Mouse (Mus musculus) midbrain, postnatal 0 days (tissue): Measurements from ENCODE around the gene Adat3. TPM values are rescaled to one million over a fixed set of nuclear protein-coding genes. Genes with fewer than 3 reads are reported as not detected.

Experiments used
- ATAC-seq: fragments of 200-750 bp; cut with Nextera tagmentation; 2 replicates; pipeline ENCODE4 v1.8.0; 2017; ENCODE audit warnings: moderate number of reproducible peaks, mild to moderate bottlenecking, moderate TSS enrichment, moderate library complexity; ENCODE audit not compliant: low FRiP score
- DNase-seq: peaks from one replicate; pipeline ENCODE4 v3.0.0-alpha.2; 2015; ENCODE audit warnings: low spot score
- H3K27ac ChIP-seq: fragments of 300-500 bp; sonication (generic); 2 replicates; pipeline ENCODE4 v1.5.1; 2014; ENCODE audit warnings: low read depth, mild to moderate bottlenecking, low read length, mixed read lengths
- H3K27me3 ChIP-seq: fragments of 300-500 bp; sonication (generic); 2 replicates; pipeline ENCODE4 v1.6.1; 2014; ENCODE audit warnings: low read length, control low read depth, mixed read lengths; ENCODE audit not compliant: insufficient read depth
- H3K36me3 ChIP-seq: fragments of 300-500 bp; sonication (generic); 2 replicates; pipeline ENCODE4 v1.6.1; 2014; ENCODE audit warnings: low read length, control low read depth, mixed read lengths; ENCODE audit not compliant: insufficient read depth
- H3K4me1 ChIP-seq: fragments of 300-500 bp; sonication (generic); 2 replicates; pipeline ENCODE4 v1.6.1; 2014; ENCODE audit warnings: mild to moderate bottlenecking, control low read depth, antibody characterized with exemption, low read length, mixed read lengths; ENCODE audit not compliant: insufficient read depth
- H3K4me2 ChIP-seq: fragments of 300-500 bp; sonication (generic); 2 replicates; pipeline ENCODE4 v1.6.1; 2014; ENCODE audit warnings: low read depth, mild to moderate bottlenecking, low read length, mixed read lengths; ENCODE audit not compliant: poor library complexity, severe bottlenecking
- H3K4me3 ChIP-seq: fragments of 300-500 bp; sonication (generic); 2 replicates; pipeline ENCODE4 v1.5.1; 2014; ENCODE audit warnings: low read depth, mild to moderate bottlenecking, low read length, moderate library complexity
- H3K9ac ChIP-seq: fragments of 300-500 bp; sonication (generic); replicated peaks from 2 replicates; pipeline ENCODE4 v1.6.1; 2014; ENCODE audit warnings: mild to moderate bottlenecking, low read length, moderate library complexity, mixed read lengths; ENCODE audit not compliant: poor library complexity, severe bottlenecking
- H3K9me3 ChIP-seq: fragments of 300-500 bp; sonication (generic); 2 replicates; pipeline ENCODE4 v1.6.1; 2016; ENCODE audit warnings: low read length, control low read depth
- CTCF ChIP-seq: IDR thresholded peaks from 2 replicates; pipeline ENCODE4 v1.5.1; 2016; ENCODE audit warnings: antibody characterized with exemption, mild to moderate bottlenecking
- WGBS: fragments of 180-500 bp; shearing (Covaris S2); extraction: QIAGEN DNeasy Blood & Tissue Kit; methylation state at CpG from one replicate; pipeline ENCODE4 v1.1.7; 2014; 5-methylcytosine and 5-hydroxymethylcytosine counted together
- polyA plus RNA-seq: library from polyadenylated mRNA; unstranded; fragments of >200 nt; fragmentation: Nextera tagmentation; extraction: Ambion mirVana; gene quantifications from 2 replicates; pipeline ENCODE4 v1.2.1, GENCODE M21; 2015
- total RNA-seq: library from RNA; depleted of rRNA; stranded (reverse); fragments of >200 nt; gene quantifications from 2 replicates; pipeline ENCODE4 v1.2.3, GENCODE M21; 2014

The Adat3 gene
- total and polyA plus RNA-seq, 2 experiments from 2014 or later = 4.9 to 6.2 TPM

DNA sequence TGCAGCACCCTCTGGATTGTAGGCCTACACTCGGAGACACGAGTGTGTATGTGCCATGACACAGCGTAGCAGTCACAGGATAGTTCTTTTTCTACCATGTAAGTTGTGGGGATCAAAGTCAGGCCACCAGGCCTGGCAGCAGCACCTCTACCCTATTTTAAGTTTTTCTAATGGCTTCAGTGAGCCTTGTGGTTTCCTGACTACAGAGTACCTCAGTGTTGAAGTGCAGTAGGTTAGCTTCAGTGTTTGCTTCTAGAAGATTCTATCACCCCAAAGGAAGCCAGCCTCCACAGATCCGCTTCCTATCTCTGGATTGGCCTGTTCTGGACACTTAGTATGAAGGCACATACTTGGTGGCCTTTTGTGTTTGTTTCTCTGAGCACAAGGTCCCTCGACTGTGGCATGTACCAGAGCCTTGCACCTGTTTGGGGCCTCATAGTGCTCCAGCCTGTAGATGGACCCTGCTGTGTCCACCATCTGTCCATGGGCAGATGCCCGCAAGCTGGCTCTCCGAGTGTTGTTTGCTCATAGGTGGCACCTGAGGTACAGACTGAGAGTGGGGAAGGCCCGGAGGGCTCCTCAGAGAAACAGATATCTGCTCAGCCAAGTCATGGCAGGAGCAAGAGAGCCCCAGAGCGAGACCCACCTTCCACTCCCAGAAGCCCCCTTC lies 7.6 kb downstream of the Adat3 start:
- ATAC-seq = no peak
- TF ChIP-seq CTCF = no peak

DNA sequence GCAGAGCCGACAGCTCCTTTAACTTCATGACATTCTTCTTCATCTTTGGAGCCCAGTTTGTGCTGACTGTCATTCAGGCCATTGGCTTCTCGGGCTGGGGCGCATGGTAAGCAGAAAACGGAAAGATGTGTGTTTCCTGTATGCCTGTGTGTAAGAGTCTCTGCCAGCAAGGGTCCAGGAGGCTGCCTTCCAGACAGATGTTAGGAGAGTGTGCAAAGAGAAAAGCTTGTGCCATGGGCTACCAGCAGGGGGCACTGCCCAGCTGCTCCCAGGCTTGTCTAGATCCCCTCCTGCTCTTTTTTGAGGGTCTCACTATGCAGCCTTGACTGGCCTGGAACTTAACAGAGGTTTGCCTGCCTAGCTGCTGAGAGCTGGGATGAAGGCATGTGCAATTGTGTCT lies 8.3 kb downstream of the Adat3 start:
- Histone ChIP-seq H3K36me3 (peaks cover 64% of the 10 kb centered on the region), H3K9me3 (no peaks in the 10 kb centered on the region), H3K4me3 (no peak overlapping the region), H3K27ac (no peak overlapping the region), H3K27me3 (no peaks in the 10 kb centered on the region), H3K9ac (no peak overlapping the region), H3K4me1 (no peaks in the 10 kb centered on the region), H3K4me2 (no peak overlapping the region)
- DNase-seq (no peak), ATAC-seq (no peak)
- TF ChIP-seq CTCF = peak; percentile 73
- WGBS = 81% methylated on average over 4 of the region's 4 CpGs

More for the DNA sequence above, 7.6 kb downstream of the Adat3 start:
- Histone ChIP-seq H3K36me3 (peaks cover 58% of the 10 kb centered on the region), H3K4me1 (no peaks in the 10 kb centered on the region), H3K4me2 (no peak overlapping the region), H3K9ac (no peak overlapping the region), H3K9me3 (no peaks in the 10 kb centered on the region), H3K27me3 (no peaks in the 10 kb centered on the region), H3K4me3 (no peak overlapping the region), H3K27ac (no peak overlapping the region)
- no peak for DNase-seq
- WGBS = 92% methylated on average over 9 of the region's 9 CpGs

DNA sequence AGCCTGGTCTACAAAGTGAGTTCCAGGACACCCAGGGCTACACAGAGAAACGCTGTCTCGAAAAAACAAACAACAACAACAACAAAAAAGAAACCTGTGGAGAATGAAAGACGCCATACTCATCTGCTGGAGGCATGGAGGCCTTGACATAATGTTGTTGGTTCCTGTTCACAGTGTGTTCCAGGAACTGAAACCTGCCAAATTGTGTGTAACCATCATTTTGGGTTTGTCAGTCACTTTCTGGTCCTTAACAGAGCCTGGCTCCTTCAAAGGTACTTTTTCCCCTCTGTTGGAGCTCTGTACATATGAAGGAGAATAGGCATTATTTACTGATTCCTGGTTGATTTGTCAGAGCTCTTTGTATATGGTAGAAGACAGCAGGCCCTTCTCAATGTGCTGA lies 9.2 kb downstream of the Adat3 start:
- Histone ChIP-seq H3K27ac (no peak overlapping the region), H3K9me3 (no peaks in the 10 kb centered on the region), H3K4me1 (no peaks in the 10 kb centered on the region), H3K4me3 (no peak overlapping the region), H3K4me2 (no peak overlapping the region), H3K9ac (no peak overlapping the region), H3K27me3 (no peaks in the 10 kb centered on the region), H3K36me3 (peaks cover 57% of the 10 kb centered on the region)
- no peak for DNase-seq
- ATAC-seq = no peak
- 95% methylated on average over 3 of the region's 3 CpGs for WGBS
- TF ChIP-seq CTCF = no peak

DNA sequence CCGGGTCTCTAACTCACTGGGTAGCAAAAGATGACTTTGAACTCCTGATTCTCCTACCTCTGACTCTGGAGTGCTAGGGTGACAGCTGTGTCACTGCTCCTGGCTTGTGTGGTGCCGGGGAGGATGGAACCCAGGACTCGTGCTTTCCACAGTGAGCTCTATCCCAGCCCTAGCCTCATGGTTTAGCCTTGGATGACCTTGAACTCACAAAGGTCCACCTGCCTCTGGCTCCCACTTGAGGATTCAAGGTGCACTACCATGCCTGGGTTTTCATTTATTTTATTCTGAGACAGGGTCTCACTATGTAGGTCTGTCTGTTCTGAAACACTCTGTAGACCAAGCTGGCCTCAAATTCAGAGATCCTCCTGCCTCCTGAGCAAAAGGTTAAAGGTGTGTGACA lies 11.1 kb downstream of the Adat3 start:
- Histone ChIP-seq H3K9ac (no peak overlapping the region), H3K27me3 (no peaks in the 10 kb centered on the region), H3K27ac (no peak overlapping the region), H3K9me3 (no peaks in the 10 kb centered on the region), H3K4me3 (no peak overlapping the region), H3K4me1 (no peaks in the 10 kb centered on the region), H3K36me3 (peaks cover 38% of the 10 kb centered on the region), H3K4me2 (no peak overlapping the region)
- WGBS = 93% methylated on average over 3 of the region's 3 CpGs
- DNase-seq (no peak), ATAC-seq (no peak)
- TF ChIP-seq CTCF = no peak

DNA sequence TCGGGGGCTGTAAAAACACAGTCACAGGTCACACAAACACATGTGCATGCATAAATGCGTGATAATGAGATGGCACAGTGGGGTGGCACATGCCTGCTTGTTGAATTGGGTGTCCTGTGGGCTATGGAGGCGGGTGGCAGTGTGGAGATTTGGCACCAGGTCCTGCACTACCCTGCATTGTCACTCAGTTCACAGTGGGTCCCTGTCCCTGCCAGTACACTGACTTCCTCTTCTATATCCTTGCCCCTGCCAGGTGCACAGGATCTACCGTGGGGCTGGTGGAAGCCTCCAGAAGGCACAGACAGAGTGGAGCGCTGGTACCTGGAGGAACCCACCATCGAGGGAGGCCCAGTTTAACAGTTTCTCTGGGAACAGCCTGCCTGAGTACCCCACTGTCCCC lies 11.7 kb downstream of the Adat3 start:
- peaks cover 33% of the 10 kb centered on the region for H3K36me3 ChIP-seq
- no peak for TF ChIP-seq CTCF
- H3K27me3 ChIP-seq = no peaks in the 10 kb centered on the region
- ATAC-seq (no peak), DNase-seq (no peak)
- WGBS = 90% methylated on average over 6 of the region's 6 CpGs
- no peaks in the 10 kb centered on the region for H3K9me3 ChIP-seq
- no peak overlapping the region for H3K4me2 ChIP-seq
- H3K4me1 ChIP-seq = no peaks in the 10 kb centered on the region
- H3K4me3 ChIP-seq = no peak overlapping the region
- no peak overlapping the region for H3K27ac ChIP-seq
- no peak overlapping the region for H3K9ac ChIP-seq

DNA sequence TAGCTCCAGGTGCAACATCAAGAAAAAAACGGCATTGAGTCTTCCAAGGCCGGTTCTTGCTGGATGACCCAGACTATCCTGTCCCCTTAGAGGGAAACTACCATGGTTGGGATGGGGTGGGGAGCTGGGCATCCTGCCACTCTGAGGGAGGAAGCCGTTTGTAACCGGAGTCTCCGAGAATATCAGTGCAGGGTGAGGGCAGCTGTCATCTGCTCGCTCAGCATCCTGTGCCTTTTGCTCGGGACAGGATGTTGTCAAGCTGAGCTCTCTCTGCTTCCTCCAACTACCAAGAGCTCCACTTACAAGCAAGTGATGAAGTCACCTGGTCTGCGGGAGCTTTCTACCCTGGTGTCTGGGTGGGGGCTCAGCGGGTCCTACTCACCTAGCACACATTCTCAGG lies 15.5 kb downstream of the Adat3 start:
- Histone ChIP-seq H3K4me2 (no peak overlapping the region), H3K9ac (no peak overlapping the region), H3K36me3 (peaks cover 22% of the 10 kb centered on the region), H3K27me3 (no peaks in the 10 kb centered on the region), H3K9me3 (no peaks in the 10 kb centered on the region), H3K4me3 (no peak overlapping the region), H3K4me1 (no peaks in the 10 kb centered on the region), H3K27ac (no peak overlapping the region)
- ATAC-seq (no peak), DNase-seq (no peak)
- 81% methylated on average over 9 of the region's 9 CpGs for WGBS
- no peak for TF ChIP-seq CTCF
